Mouse (Mus musculus): ENCODE results near the gene Ctr9.

DNA sequence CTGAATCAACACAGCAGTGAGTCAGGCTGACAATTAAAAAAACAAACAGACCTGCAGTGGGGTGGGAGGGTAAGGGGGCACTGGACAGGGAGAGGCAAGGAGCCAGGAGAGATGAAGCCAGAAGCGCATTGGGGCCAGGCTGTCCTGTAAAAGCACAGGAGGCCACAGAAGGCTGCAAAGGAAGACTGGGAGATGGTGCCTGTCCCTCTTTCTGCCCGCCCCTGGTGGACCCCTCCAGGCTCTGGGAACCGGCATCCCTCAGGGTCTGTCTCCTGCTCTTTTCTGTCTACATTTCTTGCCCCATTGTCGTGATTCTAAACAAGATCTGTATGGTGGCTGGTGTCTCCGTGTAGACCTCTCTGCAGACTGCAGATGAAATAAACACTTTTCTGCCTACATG, 13.0 kb upstream of the Ctr9 start:
- TF ChIP-seq FLI1 (IDR thresholded peaks at IDR 0.05; ENCODE audit: low read length) = no peak
- TF ChIP-seq GATA1 (IDR thresholded peaks at IDR 0.05; ENCODE audit: borderline replicate concordance, low read length) = no peak

All from megakaryocyte, embryonic 14.5 days (primary cell).